Mouse (Mus musculus): ENCODE results near the gene Aspg. TPM values are rescaled to one million over a fixed set of nuclear protein-coding genes. Genes with fewer than 3 reads are reported as not detected.

Gene Aspg
- polyA plus RNA-seq, 1 experiment = 3.2 TPM

GRCm38 (mm10) chr12:112169240-112169639 lies 62.8 kb downstream of the Aspg start:
- no peak overlapping the region for H3K27ac ChIP-seq (ENCODE audit: insufficient read depth, low read length)
- no peak overlapping the region for H3K4me3 ChIP-seq (replicated peaks; ENCODE audit: insufficient read depth, low read depth, low read length)
- no peak for DNase-seq
- TF ChIP-seq CTCF (IDR thresholded peaks at IDR 0.05; ENCODE audit: borderline replicate concordance, insufficient read depth, low read depth, low read length) (no peak), POLR2A (IDR thresholded peaks at IDR 0.05; ENCODE audit: borderline replicate concordance, insufficient read depth, low read length) (no peak)
- no peaks in the 10 kb centered on the region for H3K4me1 ChIP-seq (ENCODE audit: control insufficient read depth, insufficient read depth, low read length)
- H3K27me3 ChIP-seq (ENCODE audit: control insufficient read depth, insufficient read depth, low read length) = no peaks in the 10 kb centered on the region
- WGBS = 68% methylated on average over 5 of the region's 5 CpGs

- no peak for DNase-seq
- H3K27ac ChIP-seq (ENCODE audit: insufficient read depth, low read length) = no peak overlapping the region
- TF ChIP-seq POLR2A (IDR thresholded peaks at IDR 0.05; ENCODE audit: borderline replicate concordance, insufficient read depth, low read length) (no peak), CTCF (IDR thresholded peaks at IDR 0.05; ENCODE audit: borderline replicate concordance, insufficient read depth, low read depth, low read length) (no peak)
- H3K4me3 ChIP-seq (replicated peaks; ENCODE audit: insufficient read depth, low read depth, low read length) = no peak overlapping the region
- WGBS = 42% methylated on average over 20 of the region's 20 CpGs
- H3K27me3 ChIP-seq (ENCODE audit: control insufficient read depth, insufficient read depth, low read length) = no peaks in the 10 kb centered on the region
- no peaks in the 10 kb centered on the region for H3K4me1 ChIP-seq (ENCODE audit: control insufficient read depth, insufficient read depth, low read length)
These were observed 64.4 kb downstream of the Aspg start for GRCm38 (mm10) chr12:112170671-112171574.

GRCm38 (mm10) chr12:112171657-112172056 lies 65.2 kb downstream of the Aspg start:
- no peaks in the 10 kb centered on the region for H3K4me1 ChIP-seq (ENCODE audit: control insufficient read depth, insufficient read depth, low read length)
- H3K27ac ChIP-seq (ENCODE audit: insufficient read depth, low read length) = no peak overlapping the region
- no peak for DNase-seq
- TF ChIP-seq CTCF (IDR thresholded peaks at IDR 0.05; ENCODE audit: borderline replicate concordance, insufficient read depth, low read depth, low read length) = no peak
- TF ChIP-seq POLR2A (IDR thresholded peaks at IDR 0.05; ENCODE audit: borderline replicate concordance, insufficient read depth, low read length) = no peak
- H3K4me3 ChIP-seq (replicated peaks; ENCODE audit: insufficient read depth, low read depth, low read length) = no peak overlapping the region
- WGBS = 93% methylated on average over 1 of the region's 1 CpGs
- H3K27me3 ChIP-seq (ENCODE audit: control insufficient read depth, insufficient read depth, low read length) = no peaks in the 10 kb centered on the region

GRCm38 (mm10) chr12:112172214-112172613 lies 65.7 kb downstream of the Aspg start:
- no peaks in the 10 kb centered on the region for H3K27me3 ChIP-seq (ENCODE audit: control insufficient read depth, insufficient read depth, low read length)
- DNase-seq = no peak
- no peaks in the 10 kb centered on the region for H3K4me1 ChIP-seq (ENCODE audit: control insufficient read depth, insufficient read depth, low read length)
- no peak overlapping the region for H3K4me3 ChIP-seq (replicated peaks; ENCODE audit: insufficient read depth, low read depth, low read length)
- H3K27ac ChIP-seq (ENCODE audit: insufficient read depth, low read length) = no peak overlapping the region
- WGBS = 60% methylated on average over 8 of the region's 8 CpGs
- TF ChIP-seq POLR2A (IDR thresholded peaks at IDR 0.05; ENCODE audit: borderline replicate concordance, insufficient read depth, low read length) = no peak
- TF ChIP-seq CTCF (IDR thresholded peaks at IDR 0.05; ENCODE audit: borderline replicate concordance, insufficient read depth, low read depth, low read length) = no peak

Other genes starting within 250 kb of the Aspg start
- 37.8 and 38.4 TPM in 2 replicates for gene Ppp1r13b, start 198.6 kb upstream of the Aspg start, polyA plus RNA-seq (2012; rRNA removed)
- 359 and 364 TPM in 2 replicates for gene Atp5mpl, start 139.7 kb upstream of the Aspg start, polyA plus RNA-seq (2012; rRNA removed)
- gene Tdrd9, start 135.1 kb upstream of the Aspg start, polyA plus RNA-seq (2012; rRNA removed) = 0.17 and 0.21 TPM in 2 replicates
- gene Rd3l, start 125.4 kb upstream of the Aspg start, polyA plus RNA-seq (2012; rRNA removed) = 1.3 and 1.7 TPM in 2 replicates
- 2.4 TPM in 2 replicates for gene Kif26a, start 39.5 kb downstream of the Aspg start, polyA plus RNA-seq (2012; rRNA removed)